ENCODE assay signal across 17 mouse cellular contexts in the genomic region with DNA sequence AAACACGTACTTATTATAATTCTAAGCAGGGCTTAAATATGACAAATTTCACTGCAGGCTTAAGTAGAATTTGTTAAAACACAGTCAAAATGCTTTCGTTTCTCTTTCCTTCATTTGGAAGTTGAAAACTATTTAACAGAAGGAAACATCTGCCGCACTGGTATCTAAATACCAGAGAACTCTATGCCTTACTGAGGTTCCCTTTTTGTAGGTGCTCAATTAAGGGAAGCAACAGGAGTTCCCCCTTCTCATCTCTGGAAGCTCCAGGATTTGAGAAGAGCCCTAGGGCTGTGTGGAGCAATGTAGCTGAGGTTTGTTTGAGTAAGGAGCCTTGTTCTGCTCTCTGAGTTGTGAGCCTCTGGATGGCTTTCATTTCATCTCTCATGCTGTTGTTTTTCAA.
"Had no signal": no experiment of that assay in that cellular context is flagged by ENCODE, and none has a peak within 500 bp of the region (broad histone marks: within the 10 kb centered on the region; RNA-seq: fewer than 3 reads in every experiment).

No protein-coding gene starts in this region.

- ATAC-seq: midbrain, embryonic 15.5 days had no signal

- H3K27me3 ChIP-seq: liver, embryonic 13.5 days; midbrain, embryonic 12.5 days; midbrain, embryonic 15.5 days; neural tube, embryonic 12.5 days; neural tube, embryonic 15.5 days; stomach, embryonic 15.5 days had no signal

- H3K9ac ChIP-seq: liver, embryonic 13.5 days; midbrain, embryonic 12.5 days; midbrain, embryonic 15.5 days; neural tube, embryonic 12.5 days; neural tube, embryonic 15.5 days; stomach, embryonic 15.5 days had no signal

- DNase-seq: kidney, adult 11 months; kidney, postnatal 4 days; layer of hippocampus, adult 9-11 months; layer of hippocampus, postnatal 36 days; liver, embryonic 13.5 days; lung, adult 2 months; lung, postnatal 14 days; retina, postnatal 1 day; right cerebral cortex, postnatal 25 days; spleen, adult 18-20 months; thymus, postnatal 25 days had no signal

- H3K27ac ChIP-seq: left cerebral cortex, adult 2 months; liver, embryonic 13.5 days; midbrain, embryonic 12.5 days; midbrain, embryonic 15.5 days; neural tube, embryonic 12.5 days; neural tube, embryonic 15.5 days; stomach, embryonic 15.5 days had no signal

- H3K36me3 ChIP-seq: liver, embryonic 13.5 days; midbrain, embryonic 12.5 days; midbrain, embryonic 15.5 days; neural tube, embryonic 12.5 days; neural tube, embryonic 15.5 days; stomach, embryonic 15.5 days had no signal

- H3K4me2 ChIP-seq: liver, embryonic 13.5 days; midbrain, embryonic 12.5 days; midbrain, embryonic 15.5 days; neural tube, embryonic 12.5 days; neural tube, embryonic 15.5 days; stomach, embryonic 15.5 days had no signal

- H3K9me3 ChIP-seq: liver, embryonic 13.5 days; midbrain, embryonic 12.5 days; midbrain, embryonic 15.5 days; neural tube, embryonic 12.5 days; neural tube, embryonic 15.5 days; stomach, embryonic 15.5 days had no signal

- H3K4me1 ChIP-seq: liver, embryonic 13.5 days; midbrain, embryonic 12.5 days; midbrain, embryonic 15.5 days; neural tube, embryonic 12.5 days; neural tube, embryonic 15.5 days; stomach, embryonic 15.5 days had no signal

- H3K4me3 ChIP-seq: left cerebral cortex, adult 2 months; liver, embryonic 13.5 days; midbrain, embryonic 12.5 days; midbrain, embryonic 15.5 days; neural tube, embryonic 12.5 days; neural tube, embryonic 15.5 days; stomach, embryonic 15.5 days had no signal
